16 mouse cellular contexts compared by ENCODE assay signal in the genomic region with DNA sequence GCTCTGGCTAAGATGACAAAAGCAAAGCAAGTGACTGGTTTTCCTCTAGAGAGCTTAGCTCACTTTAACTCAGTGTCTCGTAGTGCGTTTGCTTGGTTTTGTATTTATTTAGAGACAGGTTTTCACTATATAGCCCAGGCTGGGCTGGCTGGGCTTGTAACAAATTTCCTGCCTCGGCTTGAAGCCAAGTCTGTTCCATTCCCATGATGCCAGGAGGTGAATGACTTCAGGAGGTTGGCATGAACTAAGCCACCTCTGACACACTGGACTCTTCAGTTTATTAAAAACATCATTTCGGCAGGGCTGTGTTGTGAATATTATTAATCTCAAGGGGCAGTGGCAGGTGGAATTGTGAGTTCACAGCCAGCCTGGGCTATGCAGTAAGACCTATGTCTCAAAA. TPM values are rescaled to one million over a fixed set of nuclear protein-coding genes. Genes with fewer than 3 reads are reported as not detected.
DNase-seq lines count a peak whose midpoint lies in the region; TF ChIP-seq lines count a peak whose summit lies in the region.
"Had no signal": no experiment of that assay in that cellular context is flagged by ENCODE, and none has a peak within 500 bp of the region (broad histone marks: within the 10 kb centered on the region; RNA-seq: fewer than 3 reads in every experiment).

No protein-coding gene starts in this region.

- H3K27ac ChIP-seq in kidney, adult 2 months (ENCODE audit: insufficient read depth, low read depth, low read length) = peak overlapping the region; percentile 83
- H3K27ac ChIP-seq in forebrain, embryonic 10.5 days = no peak overlapping the region
- H3K27ac ChIP-seq: hindbrain, embryonic 13.5 days; kidney, postnatal 0 days; neural tube, embryonic 13.5 days had no signal

- no peaks in the 10 kb centered on the region for H3K9me3 ChIP-seq in forebrain, embryonic 10.5 days
- H3K9me3 ChIP-seq: hindbrain, embryonic 13.5 days; neural tube, embryonic 13.5 days had no signal

- no peaks in the 10 kb centered on the region for H3K27me3 ChIP-seq in kidney, adult 2 months (replicated peaks; ENCODE audit: control insufficient read depth, insufficient read depth, low read length)
- H3K27me3 ChIP-seq in forebrain, embryonic 10.5 days (ENCODE audit: poor library complexity, severe bottlenecking) = no peaks in the 10 kb centered on the region
- H3K27me3 ChIP-seq: hindbrain, embryonic 13.5 days; neural tube, embryonic 13.5 days had no signal

- peaks cover 18% of the 10 kb centered on the region for H3K4me1 ChIP-seq in kidney, adult 2 months (ENCODE audit: control insufficient read depth, insufficient read depth, low read length)
- peaks cover 2% of the 10 kb centered on the region for H3K4me1 ChIP-seq in forebrain, embryonic 10.5 days

- no peaks in the 10 kb centered on the region; the same call in 1 of the 2 replicates for H3K36me3 ChIP-seq in kidney, adult 2 months (ENCODE audit: control insufficient read depth, insufficient read depth, low read length)
- no peaks in the 10 kb centered on the region for H3K36me3 ChIP-seq in forebrain, embryonic 10.5 days (replicated peaks)
- H3K36me3 ChIP-seq: hindbrain, embryonic 13.5 days; neural tube, embryonic 13.5 days had no signal

- TF ChIP-seq CTCF in kidney, adult 2 months (conservative IDR thresholded peaks at IDR 0.05; ENCODE audit: insufficient read depth, insufficient read length, low read depth, low read length) = no peak

- no peak overlapping the region for H3K4me3 ChIP-seq in kidney, adult 2 months (ENCODE audit: insufficient read depth, low read depth, low read length)
- no peak overlapping the region for H3K4me3 ChIP-seq in forebrain, embryonic 10.5 days
- H3K4me3 ChIP-seq: erythroblast, embryonic 14.5 days; hindbrain, embryonic 13.5 days; neural tube, embryonic 13.5 days had no signal

- DNase-seq in cerebellum, adult 11-12 months = peak; percentile 38
- DNase-seq in cerebellum, adult 8-10 months = no peak
- DNase-seq in kidney, adult 2 months = peak; percentile 71
- no peak for DNase-seq in kidney, postnatal 10 days
- peak; percentile 40 for DNase-seq in NIH3T3 (ENCODE audit: low read depth)
- DNase-seq in cerebellum, postnatal 25 days = peak; percentile 42 to 62
- no peak for DNase-seq in forebrain, embryonic 10.5 days (ENCODE audit: extremely low spot score, low spot score)
- DNase-seq in right cerebral cortex, postnatal 14 days = no peak
- DNase-seq: gastrocnemius, postnatal 36 days; lung, adult 18-20 months; retina, postnatal 1 day; thymus, postnatal 25 days had no signal

- TF ChIP-seq POLR2A in kidney, adult 2 months (IDR thresholded peaks at IDR 0.05; ENCODE audit: low read depth, low read length) = no peak

- 38% methylated on average over 4 of the region's 4 CpGs for WGBS in kidney, adult 2 months
- WGBS in forebrain, embryonic 10.5 days = 91% methylated on average over 4 of the region's 4 CpGs

RNA-seq across cellular contexts. Expression of gene Acot13, which starts 5.8 kb away (rescaled TPM):
- polyA plus RNA-seq in kidney, adult 2 months (2012; rRNA removed) = 259 and 286 TPM in 2 replicates
- polyA plus RNA-seq in forebrain, embryonic 10.5 days (2016; fragmentation: Nextera tagmentation; extraction: Ambion mirVana) = 61.7 TPM in 2 replicates

RNA-seq across cellular contexts. Expression of gene Tdp2, which starts 5.9 kb away (rescaled TPM):
- 19.6 and 19.7 TPM in 2 replicates for polyA plus RNA-seq in kidney, adult 2 months (2012; rRNA removed)
- polyA plus RNA-seq in forebrain, embryonic 10.5 days (2016; fragmentation: Nextera tagmentation; extraction: Ambion mirVana) = 80.2 and 82.4 TPM in 2 replicates

RNA-seq across cellular contexts. Expression of gene D130043K22Rik, which starts 19.3 kb away (rescaled TPM):
- polyA plus RNA-seq in kidney, adult 2 months (2012; rRNA removed) = 0.57 and 0.67 TPM in 2 replicates
- 0.17 and 0.43 TPM in 2 replicates for polyA plus RNA-seq in forebrain, embryonic 10.5 days (2016; fragmentation: Nextera tagmentation; extraction: Ambion mirVana)
- polyA plus RNA-seq: erythroblast, embryonic 14.5 days had no signal

RNA-seq across cellular contexts. Expression of gene BC005537, which starts 24.1 kb away (rescaled TPM):
- polyA plus RNA-seq in kidney, adult 2 months (2012; rRNA removed) = 35.3 and 42.4 TPM in 2 replicates
- polyA plus RNA-seq in forebrain, embryonic 10.5 days (2016; fragmentation: Nextera tagmentation; extraction: Ambion mirVana) = 11.4 TPM in 2 replicates

Comparison
In these comparisons a context has a peak if more than half of its experiments do, and no peak if none do; other contexts are left out.
1. DNase-seq: peak in cerebellum, adult 11-12 months (single experiment), kidney, adult 2 months (single experiment), NIH3T3 (single experiment) and cerebellum, postnatal 25 days (2 of 2); none in cerebellum, adult 8-10 months (single experiment), kidney, postnatal 10 days (single experiment), forebrain, embryonic 10.5 days (single experiment) and right cerebral cortex, postnatal 14 days (single experiment).